Mouse (Mus musculus): ENCODE measurements at regions not wholly inside any gene's neighbourhood (a gene's known extent, or its start where the extent isn't known, plus 50 kb on each side); places are given as distances from the start of the nearest gene placed in this dataset.

DNA sequence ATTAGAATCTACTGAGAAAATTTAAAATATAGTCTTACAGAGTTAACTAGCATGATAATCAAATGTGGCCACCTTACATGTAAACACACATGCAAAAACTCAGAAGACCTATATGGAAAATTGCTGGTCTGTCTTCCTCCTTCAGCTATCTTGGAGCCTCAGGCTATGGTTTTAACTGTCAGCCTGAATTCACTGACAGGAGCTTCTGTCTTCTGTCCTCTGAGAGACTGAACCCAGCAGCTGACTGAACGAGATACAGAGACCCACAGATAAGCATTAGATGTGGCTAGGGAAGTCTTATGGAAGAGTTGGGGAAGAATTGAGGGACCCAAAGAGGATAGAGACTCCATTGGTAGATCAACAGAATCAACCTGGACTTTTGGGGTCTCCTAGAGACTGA is 360.0 kb upstream of the Meox2 start:
- DNase-seq, result no peak
- Histone ChIP-seq H3K4me3 (no peak overlapping the region), H3K27ac (no peak overlapping the region)
- intact Hi-C loops (cut with DNase I), result no loop called here
- TF ChIP-seq CTCF (IDR thresholded peaks at IDR 0.05), result no peak

DNA sequence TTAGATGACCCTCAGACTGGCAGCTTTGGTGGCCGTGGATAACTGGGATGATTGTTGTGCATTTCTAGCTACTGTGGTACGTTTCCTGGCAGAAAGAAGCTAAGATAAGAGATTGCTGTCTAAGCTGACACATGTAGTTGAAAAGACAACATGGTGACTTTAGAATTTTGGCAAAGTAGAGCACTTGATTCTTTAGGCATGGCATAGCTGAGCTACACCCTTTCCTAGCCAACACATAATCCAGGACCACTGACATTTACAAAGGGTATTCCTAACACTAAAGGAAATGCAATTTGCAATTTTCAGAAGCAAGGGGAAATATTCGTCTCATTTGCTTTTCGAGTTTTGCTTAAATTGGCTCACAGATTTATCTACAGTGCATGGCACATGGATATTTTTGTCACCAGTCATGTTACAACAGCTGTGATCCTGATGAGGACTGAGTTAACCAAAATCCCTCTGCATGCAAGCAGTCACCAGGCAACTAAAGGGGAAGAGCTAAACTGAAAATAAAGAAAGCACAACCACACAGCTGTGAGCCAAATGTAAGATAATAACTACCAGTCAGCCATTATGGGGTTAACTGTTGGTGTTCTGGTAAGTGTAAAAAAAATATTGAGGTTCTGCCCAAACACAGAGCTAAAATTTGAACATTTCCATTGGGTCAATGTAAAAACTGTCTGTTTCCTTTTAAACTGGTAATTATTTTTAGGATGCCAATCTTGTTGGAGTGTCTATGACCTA is 342.9 kb upstream of the Meox2 start:
- no peak for DNase-seq
- Histone ChIP-seq H3K27ac (no peak overlapping the region), H3K4me3 (no peak overlapping the region)
- intact Hi-C loops (cut with DNase I), result no loop called here
- no peak for TF ChIP-seq CTCF (IDR thresholded peaks at IDR 0.05)

DNA sequence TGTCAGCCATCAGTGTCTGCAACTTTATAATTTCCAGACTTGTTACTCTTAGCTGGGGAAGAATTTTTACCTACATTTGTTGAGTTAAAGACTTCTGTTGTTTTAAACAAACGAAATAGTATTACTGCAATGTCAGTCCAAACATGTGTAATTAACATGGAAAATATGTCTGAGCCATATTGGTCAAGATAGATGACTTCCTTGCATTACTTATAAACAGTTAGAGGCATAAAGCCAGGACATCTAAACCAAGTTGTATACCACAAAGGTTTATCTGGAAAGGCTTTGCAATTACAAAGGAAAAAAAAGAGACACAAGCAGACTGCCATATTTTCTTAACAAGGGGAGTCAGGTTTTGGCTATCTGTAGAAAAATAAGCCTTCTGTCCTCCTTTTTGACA is 342.2 kb upstream of the Meox2 start:
- no peak overlapping the region for H3K27ac ChIP-seq
- TF ChIP-seq CTCF (IDR thresholded peaks at IDR 0.05), result no peak
- H3K4me3 ChIP-seq, result no peak overlapping the region
- intact Hi-C loops (cut with DNase I), result no loop called here
- DNase-seq, result no peak

DNA sequence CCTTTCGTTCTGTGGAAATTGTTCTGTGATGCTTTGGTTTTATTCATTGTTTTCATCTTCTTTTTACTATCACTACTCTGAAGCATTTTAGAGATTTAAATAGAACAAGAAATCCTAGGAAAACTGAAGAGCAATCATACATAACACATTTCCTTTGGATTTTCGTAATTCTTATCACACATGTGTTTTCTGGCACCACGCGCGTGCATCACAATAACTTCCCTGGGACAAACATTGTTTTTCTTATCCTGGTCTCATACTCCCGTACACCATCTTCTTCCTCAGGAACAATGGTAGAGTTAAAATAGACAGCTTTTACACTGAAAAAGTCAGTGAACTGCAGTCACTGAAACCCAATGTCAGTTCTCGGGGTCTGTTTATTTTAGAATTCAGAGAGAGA is 327.6 kb upstream of the Meox2 start:
- H3K4me3 ChIP-seq, result no peak overlapping the region
- H3K27ac ChIP-seq, result peak overlapping the region; percentile 17; the same call in 1 of the 2 replicates
- intact Hi-C loops (cut with DNase I), result no loop called here
- TF ChIP-seq CTCF (IDR thresholded peaks at IDR 0.05), result no peak
- no peak for DNase-seq

DNA sequence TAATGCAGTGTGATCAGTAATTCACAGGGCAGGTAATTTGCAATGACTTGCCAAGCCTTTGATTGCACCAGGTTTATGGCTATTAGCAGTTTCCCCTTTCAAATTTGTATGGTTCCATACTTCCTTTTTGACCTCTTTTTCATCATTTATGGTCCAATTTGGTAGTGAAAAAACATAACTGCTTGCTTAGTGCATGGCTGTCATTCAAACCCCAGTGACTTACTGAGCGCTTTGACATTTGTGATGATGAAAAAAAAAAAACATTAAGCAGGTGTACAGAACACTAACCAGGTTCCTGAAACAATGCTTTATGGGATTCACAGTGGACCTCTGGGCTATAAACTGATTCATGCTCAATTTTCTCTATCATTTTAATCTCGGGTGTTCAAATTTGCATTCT is 317.5 kb upstream of the Meox2 start:
- DNase-seq, result no peak
- intact Hi-C loops (cut with DNase I), result no loop called here
- no peak for TF ChIP-seq CTCF (IDR thresholded peaks at IDR 0.05)

DNA sequence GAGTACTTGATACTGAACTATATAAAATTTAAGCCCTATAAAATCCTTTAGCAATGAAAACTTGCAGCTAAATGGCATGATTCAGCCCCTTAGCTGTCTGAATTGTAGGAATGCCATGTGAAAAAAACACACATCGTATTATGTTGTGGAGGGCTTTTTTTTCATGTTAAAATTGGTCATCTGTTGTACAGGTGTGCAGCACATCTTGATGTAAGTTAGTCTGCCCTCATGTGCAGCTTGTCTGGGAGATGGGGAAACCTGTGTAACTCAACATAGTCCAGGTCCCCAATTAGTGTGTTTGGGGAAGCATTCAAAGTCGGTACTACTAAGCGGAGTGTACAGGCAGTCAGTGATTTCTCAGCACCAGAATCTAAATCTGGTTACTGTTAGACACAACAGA is 316.9 kb upstream of the Meox2 start:
- no peak for TF ChIP-seq CTCF (IDR thresholded peaks at IDR 0.05)
- no peak for DNase-seq
- Histone ChIP-seq H3K27ac (no peak overlapping the region), H3K4me3 (no peak overlapping the region)
- intact Hi-C loops (cut with DNase I), result no loop called here

More for the DNA sequence above, 317.5 kb upstream of the Meox2 start:
- Histone ChIP-seq H3K4me3 (no peak overlapping the region), H3K27ac (no peak overlapping the region)

DNA sequence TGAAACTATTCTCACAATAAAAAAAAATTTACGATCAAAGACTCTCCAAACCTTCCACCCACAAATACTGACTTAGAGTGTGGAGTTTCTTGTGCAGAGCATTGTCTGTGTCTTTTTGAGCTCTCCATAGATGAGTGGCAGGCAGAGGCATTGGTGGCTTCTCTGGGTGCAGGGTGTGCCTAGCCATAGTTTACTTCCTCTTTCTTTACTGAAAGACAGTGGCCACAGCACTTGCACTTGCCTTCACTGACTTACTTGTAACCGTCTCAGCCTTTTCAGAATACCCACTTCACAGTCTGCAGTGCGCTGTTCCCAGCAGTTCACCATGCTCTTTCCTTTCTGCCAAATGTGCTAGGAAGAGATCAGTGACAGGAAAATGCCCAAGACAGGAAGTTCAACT is 316.1 kb upstream of the Meox2 start:
- no peak for TF ChIP-seq CTCF (IDR thresholded peaks at IDR 0.05)
- Histone ChIP-seq H3K4me3 (no peak overlapping the region), H3K27ac (no peak overlapping the region)
- no peak for DNase-seq
- intact Hi-C loops (cut with DNase I), result no loop called here

DNA sequence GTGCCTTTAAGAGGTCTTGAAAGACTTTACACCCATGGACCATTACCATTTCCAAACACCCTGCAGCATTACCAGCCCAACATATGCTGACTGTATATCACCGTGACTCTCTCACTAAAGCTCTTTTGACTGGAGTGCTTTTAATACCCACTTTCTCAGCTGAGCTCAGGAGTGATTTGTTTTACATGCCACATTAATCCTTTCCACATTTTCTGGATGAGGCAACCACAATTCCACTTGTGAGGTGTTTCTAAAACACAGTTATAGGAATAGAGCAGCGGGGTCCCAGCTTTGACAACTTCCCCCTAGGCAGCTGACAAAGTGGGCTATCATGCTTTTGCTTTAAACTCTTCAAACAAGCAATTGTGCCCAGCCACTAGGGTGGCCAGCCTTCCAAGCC is 314.5 kb upstream of the Meox2 start:
- no peak overlapping the region for H3K27ac ChIP-seq
- intact Hi-C loops (cut with DNase I), result no loop called here
- H3K4me3 ChIP-seq, result no peak overlapping the region
- TF ChIP-seq CTCF (IDR thresholded peaks at IDR 0.05), result no peak
- DNase-seq, result no peak

DNA sequence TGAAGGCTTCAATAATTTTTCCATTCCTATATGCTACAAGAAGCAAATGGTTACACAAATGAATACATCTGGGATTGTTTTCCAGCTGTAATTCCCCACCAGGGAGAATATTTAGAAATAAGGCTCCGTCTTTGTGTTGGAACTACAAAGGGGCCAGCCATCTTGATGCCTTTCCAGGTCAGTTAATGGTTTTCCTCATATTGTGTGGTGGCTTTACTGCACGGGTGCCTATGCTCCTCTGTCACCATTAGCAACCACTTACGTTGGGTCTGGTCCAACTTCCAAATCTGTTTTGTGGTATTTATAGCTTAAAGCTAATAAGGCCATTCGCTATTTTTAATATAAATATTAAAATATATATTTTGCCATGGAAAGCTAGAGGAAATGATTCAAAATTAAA is 312.1 kb upstream of the Meox2 start:
- DNase-seq, result no peak
- no peak for TF ChIP-seq CTCF (IDR thresholded peaks at IDR 0.05)
- Histone ChIP-seq H3K27ac (no peak overlapping the region), H3K4me3 (no peak overlapping the region)
- intact Hi-C loops (cut with DNase I), result no loop called here

DNA sequence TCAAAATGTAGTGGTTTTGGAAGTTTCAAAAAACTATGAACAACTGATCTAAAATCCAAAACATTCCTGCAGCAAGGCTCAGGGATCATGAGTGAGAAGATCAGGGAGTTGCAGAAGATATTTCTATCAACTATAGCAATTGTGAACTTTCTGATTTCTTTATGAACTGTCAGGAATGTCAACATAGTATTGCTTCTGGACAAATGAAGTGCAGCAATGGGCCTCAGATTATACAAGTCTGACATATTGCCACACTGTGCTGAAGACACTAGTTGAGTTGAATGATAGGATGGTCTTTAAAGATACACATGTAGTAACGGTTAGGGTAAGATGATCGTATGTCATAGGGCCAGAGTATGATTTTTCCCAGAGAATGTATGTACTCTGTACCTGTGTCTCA is 290.4 kb upstream of the Meox2 start:
- Histone ChIP-seq H3K4me3 (no peak overlapping the region), H3K27ac (no peak overlapping the region)
- TF ChIP-seq CTCF (IDR thresholded peaks at IDR 0.05), result no peak
- intact Hi-C loops (cut with DNase I), result no loop called here
- DNase-seq, result no peak

DNA sequence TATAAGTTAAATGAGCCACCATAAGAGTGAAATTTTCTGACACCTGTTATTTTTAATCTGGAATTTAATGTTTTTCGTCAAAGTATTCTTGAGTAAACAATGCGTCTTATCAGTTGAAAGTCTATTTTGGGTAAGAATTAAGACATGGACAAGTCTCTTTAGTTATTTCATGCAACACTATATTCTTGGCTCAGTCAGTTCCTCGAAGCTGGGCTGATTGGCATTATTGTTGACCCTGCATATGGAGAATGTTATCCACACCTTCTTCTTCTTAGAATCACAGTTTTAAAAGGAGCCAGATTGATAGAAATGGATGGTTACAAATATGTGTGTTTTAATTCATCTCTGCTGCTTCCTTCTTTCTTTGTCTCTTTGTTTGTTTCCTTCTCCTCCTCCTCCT is 289.5 kb upstream of the Meox2 start:
- no peak for TF ChIP-seq CTCF (IDR thresholded peaks at IDR 0.05)
- Histone ChIP-seq H3K4me3 (no peak overlapping the region), H3K27ac (no peak overlapping the region)
- intact Hi-C loops (cut with DNase I), result no loop called here
- no peak for DNase-seq

DNA sequence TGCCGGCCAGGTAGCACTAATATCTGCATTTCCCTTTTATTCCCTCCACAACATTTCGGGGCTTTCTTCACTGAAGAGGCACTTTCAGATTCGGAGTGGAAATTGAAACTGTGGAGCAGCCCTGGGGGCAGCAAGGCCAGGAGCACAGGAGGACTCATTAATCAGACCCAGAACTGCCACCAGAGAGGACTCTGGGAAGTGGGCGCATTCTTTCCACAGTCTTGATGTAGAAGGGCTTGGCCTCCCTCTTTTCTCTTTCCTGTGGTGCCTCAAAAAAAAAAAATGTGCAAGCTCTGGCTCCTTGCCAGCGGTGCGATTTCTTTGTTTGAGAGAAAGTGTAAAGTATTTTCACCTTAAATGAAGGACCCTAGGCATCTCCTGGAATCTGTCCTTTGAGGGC is 281.6 kb upstream of the Meox2 start:
- DNase-seq, result no peak
- intact Hi-C loops (cut with DNase I), result no loop called here
- no peak for TF ChIP-seq CTCF (IDR thresholded peaks at IDR 0.05)
- Histone ChIP-seq H3K27ac (0 out of 2 replicates have a peak overlapping the region, but pooled peaks have one; percentile 40), H3K4me3 (no peak overlapping the region; the same call in 1 of the 2 replicates)

DNA sequence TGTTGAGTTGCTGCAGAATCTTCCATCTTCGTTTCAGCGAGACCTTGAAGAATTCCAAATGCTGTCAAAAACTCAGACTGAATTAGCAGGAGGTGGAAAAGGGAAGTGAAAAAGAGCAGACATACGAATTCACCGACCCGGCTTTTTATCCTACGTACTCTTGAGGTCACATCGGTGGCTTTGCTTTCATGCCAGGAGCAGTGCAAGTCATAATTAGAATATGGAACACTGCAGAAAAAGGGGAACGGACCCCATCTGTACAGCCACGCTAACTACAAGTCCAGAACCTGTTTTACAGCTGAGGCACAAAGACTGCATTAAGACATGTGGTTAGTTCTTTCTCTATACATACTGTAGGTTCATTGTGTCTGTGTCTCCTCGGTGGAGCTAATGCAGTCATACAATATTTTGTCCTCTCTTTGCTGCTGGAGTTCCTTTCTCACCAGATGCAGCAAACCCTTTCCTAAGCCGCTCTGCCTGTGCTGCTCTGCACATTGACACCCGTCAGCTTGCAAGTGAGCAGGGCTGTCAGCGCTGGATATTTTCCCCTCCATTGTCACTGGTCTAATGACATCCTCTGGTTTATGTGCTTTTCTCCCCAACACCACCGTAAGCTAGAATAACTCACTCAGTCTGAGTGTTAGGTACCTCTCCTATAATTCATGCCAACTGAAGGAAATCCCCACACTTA is 276.9 kb upstream of the Meox2 start:
- no peak for DNase-seq
- TF ChIP-seq CTCF (IDR thresholded peaks at IDR 0.05), result no peak
- Histone ChIP-seq H3K4me3 (no peak overlapping the region), H3K27ac (no peak overlapping the region)
- intact Hi-C loops (cut with DNase I), result no loop called here

DNA sequence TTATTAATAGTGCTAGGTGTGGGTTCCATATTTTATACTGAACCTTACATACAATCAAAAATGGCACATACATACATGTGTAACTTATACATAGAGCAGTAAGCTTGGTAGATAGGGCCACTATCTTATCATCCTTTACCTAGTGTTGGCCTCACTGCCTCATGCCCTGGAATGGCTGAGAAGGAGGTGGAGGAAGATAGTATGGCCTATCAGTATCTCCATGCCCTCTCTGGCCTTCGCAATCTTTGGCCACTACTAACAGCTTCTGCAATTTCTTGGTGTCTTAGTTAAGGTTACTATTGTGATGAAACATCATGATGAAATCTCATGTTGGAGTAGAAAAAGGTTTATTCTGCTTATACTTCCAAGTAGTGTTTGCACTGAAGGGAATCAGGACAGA is 265.4 kb upstream of the Meox2 start:
- intact Hi-C loops (cut with DNase I), result no loop called here
- no peak for DNase-seq
- H3K4me3 ChIP-seq, result no peak overlapping the region
- no peak for TF ChIP-seq CTCF (IDR thresholded peaks at IDR 0.05)
- H3K27ac ChIP-seq, result no peak overlapping the region

All from gastrocnemius, adult 2 months (tissue).